Mouse (Mus musculus): ENCODE data around the gene Cdc42se1.

The Cdc42se1 gene

GRCm38 (mm10) chr3:95285390-95285789, 56.9 kb downstream of the Cdc42se1 start:
- no peak for DNase-seq

Data from kidney, adult 8-10 months (tissue).